Mouse (Mus musculus): ENCODE measurements around the gene Fut8.

GRCm38 (mm10) chr12:77240839-77241238, 2.9 kb downstream of the Fut8 start:
- TF ChIP-seq CTCF (IDR thresholded peaks at IDR 0.05; ENCODE audit: control insufficient read depth, insufficient read depth, low read length) (no peak), POLR2A (IDR thresholded peaks at IDR 0.05; ENCODE audit: borderline replicate concordance, control insufficient read depth, low read depth, low read length) (no peak)

Data from bone marrow, adult 2 months (tissue).